Mouse (Mus musculus) heart, adult 2 months (tissue): ENCODE data around the gene Zxdc.

Experiments used
- CTCF ChIP-seq: fragments of 200-600 bp; IDR thresholded peaks from 2 replicates; pipeline ENCODE4 v1.8.1; 2022; ENCODE audit warnings: antibody characterized with exemption, mild to moderate bottlenecking, moderate library complexity
- POLR2A ChIP-seq: fragments of 200-500 bp; IDR thresholded peaks from 2 replicates; pipeline ENCODE4 v1.6.1; 2011; ENCODE audit warnings: mild to moderate bottlenecking, low read depth, low read length, control low read depth; ENCODE audit not compliant: insufficient read depth

DNA sequence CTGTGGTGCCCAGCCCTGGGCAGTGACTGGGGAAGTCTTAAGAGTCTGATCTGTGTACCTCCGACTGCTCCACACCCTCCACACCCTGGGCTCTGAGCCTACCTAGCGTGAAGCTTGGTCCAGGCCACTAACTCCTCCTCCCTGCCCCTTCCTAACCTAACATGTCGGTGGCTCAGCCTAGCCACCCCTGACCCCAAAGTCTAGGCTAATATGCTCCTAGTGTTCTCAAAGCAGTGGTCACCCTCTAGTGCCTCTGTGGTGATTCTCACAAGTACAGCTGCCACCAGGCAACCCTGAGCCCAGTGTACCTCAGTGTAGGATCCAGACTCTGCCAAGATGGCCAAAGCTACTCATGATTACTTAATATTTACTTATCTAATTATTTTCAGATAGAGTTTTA is 65.4 kb downstream of the Zxdc start:
- TF ChIP-seq CTCF (no peak), POLR2A (no peak)
